Mouse (Mus musculus): ENCODE results near the gene Fabp6. TPM values are rescaled to one million over a fixed set of nuclear protein-coding genes. Genes with fewer than 3 reads are reported as not detected.

Fabp6 gene
- polyA plus RNA-seq (2015; fragmentation: Nextera tagmentation; extraction: Ambion mirVana), result not detected in 2 replicates

DNA sequence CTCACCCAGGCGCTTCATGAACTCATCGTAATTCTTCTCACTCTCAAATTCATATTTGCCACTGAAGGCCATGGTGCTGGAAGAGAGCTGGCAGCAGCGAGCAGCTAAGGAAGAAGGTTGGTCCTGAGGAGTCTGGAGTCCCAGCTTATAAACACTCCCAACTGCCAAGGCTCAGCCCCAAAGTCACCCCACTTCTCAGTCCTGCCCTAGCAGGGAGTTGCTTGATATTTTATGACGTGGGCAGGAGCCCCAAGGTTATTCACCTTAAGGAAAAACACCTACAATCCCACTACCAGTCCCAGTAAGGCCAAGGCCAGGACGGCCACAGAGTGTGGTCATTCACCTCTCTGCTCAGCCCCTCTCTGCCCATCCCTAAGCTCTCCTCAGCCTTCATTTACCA is at the start of gene Fabp6:
TSS of gene Fabp6 (minus strand) at position 101 of the 400 bp plus-strand sequence.
- WGBS (ENCODE audit: insufficient replicate concordance), result 65% methylated on average over 5 of the region's 5 CpGs
- no peaks in the 10 kb centered on the region for H3K4me1 ChIP-seq (replicated peaks)

DNA sequence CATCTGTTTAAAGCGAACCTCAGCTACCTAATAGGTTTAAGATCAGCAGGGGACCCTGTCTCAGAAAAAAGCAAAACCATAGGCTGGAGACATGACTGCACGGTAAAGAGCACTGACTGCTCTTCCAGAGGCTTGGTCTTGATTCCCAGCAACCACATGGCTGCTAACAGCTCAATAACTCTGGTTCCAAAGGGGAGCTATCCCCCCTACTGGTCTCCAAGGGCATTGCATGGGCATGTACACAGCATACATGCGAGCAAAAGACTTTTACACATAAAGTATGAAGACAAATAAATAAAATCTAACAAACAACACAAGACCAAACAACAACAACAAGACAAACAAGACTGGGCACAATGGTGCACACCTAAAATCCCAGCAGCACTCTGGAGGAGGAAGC is 43.9 kb upstream of the Fabp6 start:
- no peaks in the 10 kb centered on the region for H3K9me3 ChIP-seq (replicated peaks)
- no peak overlapping the region for H3K4me2 ChIP-seq
- no peak overlapping the region for H3K9ac ChIP-seq
- no peak for ATAC-seq (ENCODE audit: insufficient read depth)
- WGBS (ENCODE audit: insufficient replicate concordance), result 69% methylated on average over 3 of the region's 3 CpGs
- no peak overlapping the region for H3K27ac ChIP-seq (replicated peaks)
- no peaks in the 10 kb centered on the region for H3K4me1 ChIP-seq (replicated peaks)
- no peaks in the 10 kb centered on the region for H3K27me3 ChIP-seq
- no peak overlapping the region for H3K4me3 ChIP-seq (replicated peaks)
- H3K36me3 ChIP-seq (replicated peaks), result no peaks in the 10 kb centered on the region

More for the DNA sequence above, at the start of gene Fabp6:
- H3K36me3 ChIP-seq (replicated peaks), result no peaks in the 10 kb centered on the region
- no peak within 1 kb of the TSS for H3K27ac ChIP-seq (replicated peaks)
- no peaks in the 10 kb centered on the region for H3K9me3 ChIP-seq (replicated peaks)
- no peak within 1 kb of the TSS for H3K9ac ChIP-seq
- no peak within 1 kb of the TSS for H3K4me3 ChIP-seq (replicated peaks)
- no peaks in the 10 kb centered on the region for H3K27me3 ChIP-seq
- no peak for ATAC-seq (ENCODE audit: insufficient read depth)
- no peak within 1 kb of the TSS for H3K4me2 ChIP-seq

DNA sequence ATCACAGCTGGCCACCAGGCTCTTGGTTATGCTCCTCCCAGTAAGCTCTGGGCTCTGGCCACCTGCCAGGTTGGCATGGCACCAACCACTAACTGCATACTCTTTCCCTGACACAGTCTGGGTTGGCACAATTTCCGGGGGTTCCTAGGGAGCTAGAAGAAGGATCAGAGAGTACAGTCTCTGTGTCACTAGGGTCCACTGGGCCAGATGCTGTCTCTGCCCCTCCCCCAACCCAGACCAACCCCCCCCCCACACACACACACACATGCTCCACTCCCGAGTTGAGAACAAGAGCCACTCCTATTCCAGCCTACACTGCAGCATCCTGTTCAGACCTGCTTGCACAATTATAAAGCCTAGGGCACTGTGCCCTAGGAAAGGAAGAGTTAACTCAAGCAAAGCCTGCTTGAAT is 41.8 kb upstream of the Fabp6 start:
- 32% methylated on average over 2 of the region's 2 CpGs for WGBS (ENCODE audit: insufficient replicate concordance)
- no peaks in the 10 kb centered on the region for H3K27me3 ChIP-seq
- no peak overlapping the region for H3K4me3 ChIP-seq (replicated peaks)
- no peak overlapping the region for H3K27ac ChIP-seq (replicated peaks)
- H3K9me3 ChIP-seq (replicated peaks), result no peaks in the 10 kb centered on the region
- ATAC-seq (ENCODE audit: insufficient read depth), result no peak
- no peak overlapping the region for H3K9ac ChIP-seq
- no peak overlapping the region for H3K4me2 ChIP-seq
- no peaks in the 10 kb centered on the region for H3K4me1 ChIP-seq (replicated peaks)
- no peaks in the 10 kb centered on the region for H3K36me3 ChIP-seq (replicated peaks)

DNA sequence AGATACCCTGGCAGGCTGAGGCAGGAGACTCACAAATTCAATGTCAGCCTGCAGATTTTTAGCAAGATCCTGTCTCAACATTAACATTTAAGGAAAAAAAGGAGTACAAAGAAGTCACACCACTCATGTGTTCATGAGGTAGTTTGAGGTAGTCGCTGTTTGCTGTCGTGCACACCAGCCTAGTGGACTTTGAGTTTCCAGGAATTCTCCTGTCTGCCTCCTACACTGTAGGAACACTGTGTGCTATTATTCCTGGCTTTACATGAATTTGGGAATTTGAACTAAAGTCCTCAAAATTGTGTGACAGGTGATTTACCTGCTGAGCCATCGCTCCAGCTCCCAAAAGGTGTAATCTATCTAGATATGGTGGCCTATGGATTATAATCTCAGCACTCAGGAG is 37.1 kb upstream of the Fabp6 start:
- no peak for ATAC-seq (ENCODE audit: insufficient read depth)
- Histone ChIP-seq H3K9me3 (replicated peaks) (no peaks in the 10 kb centered on the region), H3K4me2 (no peak overlapping the region), H3K36me3 (replicated peaks) (no peaks in the 10 kb centered on the region), H3K9ac (no peak overlapping the region), H3K27ac (replicated peaks) (no peak overlapping the region), H3K4me3 (replicated peaks) (no peak overlapping the region), H3K27me3 (no peaks in the 10 kb centered on the region), H3K4me1 (replicated peaks) (peaks cover 7% of the 10 kb centered on the region)
- WGBS (ENCODE audit: insufficient replicate concordance), result 71% methylated on average over 3 of the region's 3 CpGs

DNA sequence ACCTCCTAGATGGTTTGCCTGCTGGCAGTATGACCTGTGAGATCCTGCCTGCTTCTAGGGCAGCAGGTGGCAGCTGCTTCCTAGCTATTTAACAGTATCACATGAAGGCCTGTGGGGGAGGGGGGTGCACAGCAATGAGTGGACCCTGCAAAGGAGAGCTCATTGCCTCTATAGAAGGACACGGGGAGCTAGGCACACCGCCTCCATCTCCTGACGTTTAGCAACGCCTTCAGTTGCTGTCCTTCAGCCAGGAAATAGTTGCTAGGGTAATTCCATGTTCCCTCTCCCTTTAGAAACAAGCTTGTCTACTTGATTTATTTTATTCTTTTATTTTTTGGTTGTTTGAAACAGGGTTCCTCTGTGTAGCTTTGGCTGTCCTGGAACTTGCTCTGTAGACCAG is 35.4 kb upstream of the Fabp6 start:
- 58% methylated on average over 4 of the region's 4 CpGs for WGBS (ENCODE audit: insufficient replicate concordance)
- no peak overlapping the region for H3K9ac ChIP-seq

DNA sequence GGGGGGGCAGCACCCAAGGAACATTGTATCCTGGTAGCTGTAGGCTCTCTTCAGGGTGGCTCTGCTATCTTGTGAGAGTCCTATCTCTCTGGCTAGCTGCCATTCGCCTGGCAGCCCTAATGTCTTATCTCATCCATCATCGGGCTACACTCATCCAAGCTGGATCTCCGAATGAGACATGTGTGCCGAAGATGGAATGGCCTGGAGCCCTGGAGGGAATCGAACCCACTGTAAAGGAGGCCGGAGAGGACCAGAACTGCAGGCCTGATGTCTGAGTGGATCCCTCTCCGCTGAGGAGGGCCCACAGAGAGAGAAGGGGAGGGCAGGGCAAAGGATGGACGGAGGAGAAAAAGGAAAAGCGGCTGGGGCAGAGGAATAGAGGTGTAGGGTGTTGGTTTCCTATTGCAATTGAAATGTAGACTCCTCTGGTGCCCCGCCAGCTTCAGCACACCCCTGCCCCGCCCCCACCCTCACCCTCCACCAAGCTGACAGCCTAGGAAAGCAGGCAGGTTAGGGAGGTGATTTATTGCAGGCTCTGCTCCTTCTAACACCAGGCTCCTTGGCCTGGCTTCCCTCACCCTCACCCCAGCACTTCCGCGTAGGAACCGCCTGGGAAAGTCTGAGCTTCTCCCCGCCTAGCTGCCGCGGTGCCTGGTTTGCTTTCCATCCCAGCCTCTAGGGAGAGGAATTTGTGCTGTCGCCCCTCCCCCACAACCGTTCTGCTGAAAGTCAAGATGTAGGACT is 32.5 kb upstream of the Fabp6 start:
- H3K36me3 ChIP-seq (replicated peaks), result no peaks in the 10 kb centered on the region
- H3K4me2 ChIP-seq, result no peak overlapping the region; the same call in 1 of the 2 replicates
- 0 out of 2 replicates have a peak, but pooled peaks have one; percentile 24 for ATAC-seq (ENCODE audit: insufficient read depth)
- no peaks in the 10 kb centered on the region for H3K27me3 ChIP-seq
- WGBS (ENCODE audit: insufficient replicate concordance), result 13% methylated on average over 19 of the region's 19 CpGs
- H3K9me3 ChIP-seq (replicated peaks), result no peaks in the 10 kb centered on the region
- H3K4me3 ChIP-seq (replicated peaks), result no peak overlapping the region
- H3K27ac ChIP-seq (replicated peaks), result no peak overlapping the region
- peaks cover 23% of the 10 kb centered on the region for H3K4me1 ChIP-seq (replicated peaks)
- H3K9ac ChIP-seq, result no peak overlapping the region

More for the DNA sequence above, 35.4 kb upstream of the Fabp6 start:
- no peaks in the 10 kb centered on the region for H3K27me3 ChIP-seq
- no peak overlapping the region for H3K4me2 ChIP-seq
- ATAC-seq (ENCODE audit: insufficient read depth), result no peak
- peaks cover 22% of the 10 kb centered on the region for H3K4me1 ChIP-seq (replicated peaks)
- H3K9me3 ChIP-seq (replicated peaks), result no peaks in the 10 kb centered on the region
- no peak overlapping the region for H3K27ac ChIP-seq (replicated peaks)
- H3K4me3 ChIP-seq (replicated peaks), result no peak overlapping the region
- no peaks in the 10 kb centered on the region for H3K36me3 ChIP-seq (replicated peaks)

DNA sequence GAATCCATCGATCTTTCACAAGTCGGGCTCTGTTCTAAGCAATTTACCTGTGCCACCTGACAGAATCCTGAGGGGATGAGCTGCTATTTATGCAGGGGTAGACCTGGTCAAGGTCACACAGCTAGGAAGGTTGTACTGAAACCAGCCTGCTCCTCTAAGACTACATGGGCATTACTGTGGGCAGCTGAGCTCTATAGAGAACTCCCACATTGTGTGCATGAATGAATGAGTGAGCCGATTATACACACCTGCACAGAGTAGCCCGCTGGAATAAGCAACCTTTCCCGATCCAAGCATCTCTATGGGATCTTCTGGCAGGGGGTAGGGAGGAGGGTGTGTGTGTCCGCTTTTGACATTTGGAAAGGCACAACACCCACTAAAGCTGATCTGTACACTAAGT is 31.8 kb upstream of the Fabp6 start:
- H3K4me3 ChIP-seq (replicated peaks), result no peak overlapping the region
- no peaks in the 10 kb centered on the region for H3K36me3 ChIP-seq (replicated peaks)
- peaks cover 23% of the 10 kb centered on the region for H3K4me1 ChIP-seq (replicated peaks)
- H3K9me3 ChIP-seq (replicated peaks), result no peaks in the 10 kb centered on the region
- 51% methylated on average over 6 of the region's 6 CpGs for WGBS (ENCODE audit: insufficient replicate concordance)
- no peak overlapping the region for H3K9ac ChIP-seq
- H3K27ac ChIP-seq (replicated peaks), result no peak overlapping the region
- no peaks in the 10 kb centered on the region for H3K27me3 ChIP-seq
- no peak overlapping the region for H3K4me2 ChIP-seq
- ATAC-seq (ENCODE audit: insufficient read depth), result 0 out of 2 replicates have a peak, but pooled peaks have one; percentile 17

DNA sequence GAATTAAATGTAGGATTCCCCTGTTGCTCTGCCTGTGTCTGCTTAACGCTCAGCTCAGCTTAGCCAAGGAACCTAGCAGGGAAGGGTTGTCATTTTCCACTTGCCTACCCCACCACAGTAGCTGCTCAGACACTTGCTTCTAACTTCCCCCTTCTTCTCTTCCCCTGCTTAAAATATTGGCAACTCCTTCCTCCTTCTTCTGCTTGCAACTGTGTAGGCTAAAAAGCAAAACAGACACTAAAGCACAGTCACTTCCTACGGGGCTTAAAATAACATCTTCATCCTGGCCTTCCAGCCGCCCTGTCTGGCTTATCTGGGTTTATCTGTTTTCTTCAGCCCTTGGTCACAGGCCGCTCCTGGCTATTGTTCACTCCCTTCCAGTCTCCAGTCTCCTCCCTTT is 31.2 kb upstream of the Fabp6 start:
- WGBS (ENCODE audit: insufficient replicate concordance), result 8% methylated on average over 4 of the region's 4 CpGs
- no peak overlapping the region for H3K4me2 ChIP-seq
- no peak overlapping the region for H3K9ac ChIP-seq
- no peak overlapping the region for H3K27ac ChIP-seq (replicated peaks)
- no peaks in the 10 kb centered on the region for H3K27me3 ChIP-seq
- no peak for ATAC-seq (ENCODE audit: insufficient read depth)
- H3K36me3 ChIP-seq (replicated peaks), result no peaks in the 10 kb centered on the region
- H3K4me1 ChIP-seq (replicated peaks), result peaks cover 23% of the 10 kb centered on the region
- H3K4me3 ChIP-seq (replicated peaks), result no peak overlapping the region
- no peaks in the 10 kb centered on the region for H3K9me3 ChIP-seq (replicated peaks)

DNA sequence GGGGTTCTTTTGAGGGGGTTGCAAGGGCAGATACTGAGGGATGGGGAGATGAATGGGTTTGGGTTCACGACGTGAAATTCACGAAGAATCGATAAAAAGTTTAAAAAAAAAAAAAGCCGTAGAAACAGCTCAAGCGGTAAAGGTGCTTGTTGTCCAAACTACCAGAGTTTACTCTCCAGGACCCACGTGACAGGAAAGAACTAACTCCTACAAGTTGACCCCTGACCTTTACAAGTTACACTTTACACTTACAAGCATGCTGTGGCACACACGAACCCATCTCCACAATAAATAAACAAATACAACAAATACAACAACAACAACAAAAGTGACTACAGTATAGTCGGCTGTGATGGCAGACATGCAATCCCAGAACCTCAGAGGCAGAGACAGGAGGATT is 30.3 kb upstream of the Fabp6 start:
- WGBS (ENCODE audit: insufficient replicate concordance), result 69% methylated on average over 9 of the region's 9 CpGs
- H3K4me2 ChIP-seq, result no peak overlapping the region

DNA sequence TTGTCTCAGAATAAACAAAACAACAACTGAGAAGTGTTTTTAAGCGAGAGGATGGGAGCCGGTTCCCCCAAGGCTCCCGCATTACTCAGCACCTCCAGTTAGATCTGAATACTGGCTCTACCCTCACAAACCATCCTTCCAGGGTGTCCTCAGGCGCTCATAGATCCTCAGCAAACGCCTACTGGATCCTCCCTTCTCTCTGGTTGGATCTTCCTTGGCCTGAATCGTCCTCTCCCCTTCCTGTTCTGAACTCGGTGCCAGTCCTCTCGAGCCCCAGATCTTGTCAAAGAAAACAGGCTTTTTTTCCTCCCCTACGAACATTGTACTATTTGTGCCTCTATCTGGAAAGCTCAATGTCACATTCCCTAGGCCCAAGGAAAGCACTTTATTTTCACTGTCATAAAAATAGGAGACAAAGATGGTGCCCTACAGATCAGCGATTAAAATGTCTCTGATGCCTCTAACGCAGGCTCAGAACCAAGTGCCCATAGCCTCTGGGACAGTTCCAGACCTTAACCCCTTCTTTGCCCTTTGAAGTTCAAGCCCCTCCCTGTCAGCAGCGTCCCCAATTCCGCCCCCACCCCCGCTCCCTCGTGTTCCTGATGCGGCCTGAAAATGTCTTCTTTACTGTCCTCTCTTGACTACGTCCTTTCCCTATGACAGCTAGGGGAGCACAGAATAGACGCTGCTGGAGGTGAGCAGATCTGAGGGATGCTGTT is 25.7 kb upstream of the Fabp6 start:
- peaks cover 13% of the 10 kb centered on the region for H3K4me1 ChIP-seq (replicated peaks)
- H3K9me3 ChIP-seq (replicated peaks), result no peaks in the 10 kb centered on the region
- WGBS (ENCODE audit: insufficient replicate concordance), result 36% methylated on average over 18 of the region's 18 CpGs
- H3K4me3 ChIP-seq (replicated peaks), result no peak overlapping the region
- H3K27ac ChIP-seq (replicated peaks), result no peak overlapping the region; the same call in 1 of the 2 replicates
- peak overlapping the region; percentile 37; the same call in 1 of the 2 replicates for H3K4me2 ChIP-seq
- H3K36me3 ChIP-seq (replicated peaks), result no peaks in the 10 kb centered on the region
- no peak for ATAC-seq (ENCODE audit: insufficient read depth)
- H3K27me3 ChIP-seq, result no peaks in the 10 kb centered on the region
- no peak overlapping the region for H3K9ac ChIP-seq

More for the DNA sequence above, 30.3 kb upstream of the Fabp6 start:
- peaks cover 32% of the 10 kb centered on the region for H3K4me1 ChIP-seq (replicated peaks)
- H3K27ac ChIP-seq (replicated peaks), result no peak overlapping the region
- H3K4me3 ChIP-seq (replicated peaks), result no peak overlapping the region
- no peaks in the 10 kb centered on the region for H3K9me3 ChIP-seq (replicated peaks)
- no peak overlapping the region for H3K9ac ChIP-seq
- H3K27me3 ChIP-seq, result no peaks in the 10 kb centered on the region
- no peaks in the 10 kb centered on the region for H3K36me3 ChIP-seq (replicated peaks)
- no peak for ATAC-seq (ENCODE audit: insufficient read depth)

DNA sequence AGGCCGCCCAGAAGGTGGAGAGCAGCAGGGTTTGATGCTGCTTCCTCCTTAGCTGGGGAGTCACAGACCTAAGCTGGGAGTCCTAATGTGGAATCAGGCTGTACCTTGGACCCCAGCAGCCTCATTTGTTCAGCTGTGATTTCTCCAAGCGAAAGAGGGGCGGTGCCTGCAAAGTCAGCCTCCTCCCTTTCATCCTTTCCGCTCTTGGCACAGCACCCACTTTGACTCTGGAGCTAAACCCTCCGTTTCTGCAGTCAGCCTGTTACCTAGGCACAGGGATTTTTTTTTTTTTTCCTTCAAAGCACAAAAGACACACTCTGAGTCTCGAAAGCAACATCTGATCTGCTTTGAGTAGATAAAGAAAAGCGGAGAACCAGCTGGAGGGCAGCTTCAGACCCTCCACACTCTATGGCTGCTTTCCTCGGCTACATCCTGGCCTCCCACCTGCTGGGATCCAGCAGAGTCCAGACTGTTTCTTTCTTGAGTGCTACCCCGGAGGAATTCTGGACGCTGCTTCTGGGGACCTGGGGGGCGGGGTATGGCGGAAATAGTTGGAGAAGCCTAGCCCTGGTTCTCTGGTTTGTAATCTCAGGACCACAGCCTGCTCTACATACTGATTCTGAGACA is 25.1 kb upstream of the Fabp6 start:
- Histone ChIP-seq H3K27ac (replicated peaks) (peak overlapping the region; percentile 53), H3K9me3 (replicated peaks) (no peaks in the 10 kb centered on the region), H3K4me3 (replicated peaks) (peak overlapping the region; percentile 18), H3K36me3 (replicated peaks) (no peaks in the 10 kb centered on the region), H3K4me1 (replicated peaks) (peaks cover 12% of the 10 kb centered on the region), H3K27me3 (no peaks in the 10 kb centered on the region), H3K4me2 (peak overlapping the region; percentile 37), H3K9ac (no peak overlapping the region)
- WGBS (ENCODE audit: insufficient replicate concordance), result 15% methylated on average over 12 of the region's 12 CpGs
- ATAC-seq (ENCODE audit: insufficient read depth), result peak; percentile 53

Measured in liver, embryonic 15.5 days (tissue).